Mouse (Mus musculus) thymus, adult 18-20 months (tissue): ENCODE results near the gene Grik3.

Experiments used
- DNase-seq, 2 experiments: peaks; one replicate each; pipeline ENCODE4 v3.0.0; 2022; ENCODE audit warnings: mixed read lengths in 2 of 2

Grik3 gene

DNA sequence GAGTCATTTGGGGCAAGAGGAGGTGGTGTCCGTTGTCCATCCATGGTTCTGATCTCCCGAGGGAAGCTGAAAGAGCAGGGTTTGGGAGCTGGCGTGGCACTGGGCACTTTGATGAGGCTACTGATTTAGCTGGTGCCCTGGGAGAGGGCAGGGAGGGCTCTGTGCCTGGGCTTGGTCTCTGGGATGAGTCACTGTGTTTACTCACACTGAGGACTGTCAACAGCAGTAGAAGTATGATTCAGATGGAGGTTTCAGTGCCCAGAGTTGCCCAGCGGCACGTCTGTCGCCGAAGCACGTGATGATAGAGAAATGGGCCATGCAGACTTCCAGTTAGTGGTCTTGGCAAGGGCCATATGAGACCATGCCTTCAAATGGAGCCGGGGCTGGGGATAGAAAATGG is 63.3 kb downstream of the Grik3 start:
- no peak for DNase-seq

DNA sequence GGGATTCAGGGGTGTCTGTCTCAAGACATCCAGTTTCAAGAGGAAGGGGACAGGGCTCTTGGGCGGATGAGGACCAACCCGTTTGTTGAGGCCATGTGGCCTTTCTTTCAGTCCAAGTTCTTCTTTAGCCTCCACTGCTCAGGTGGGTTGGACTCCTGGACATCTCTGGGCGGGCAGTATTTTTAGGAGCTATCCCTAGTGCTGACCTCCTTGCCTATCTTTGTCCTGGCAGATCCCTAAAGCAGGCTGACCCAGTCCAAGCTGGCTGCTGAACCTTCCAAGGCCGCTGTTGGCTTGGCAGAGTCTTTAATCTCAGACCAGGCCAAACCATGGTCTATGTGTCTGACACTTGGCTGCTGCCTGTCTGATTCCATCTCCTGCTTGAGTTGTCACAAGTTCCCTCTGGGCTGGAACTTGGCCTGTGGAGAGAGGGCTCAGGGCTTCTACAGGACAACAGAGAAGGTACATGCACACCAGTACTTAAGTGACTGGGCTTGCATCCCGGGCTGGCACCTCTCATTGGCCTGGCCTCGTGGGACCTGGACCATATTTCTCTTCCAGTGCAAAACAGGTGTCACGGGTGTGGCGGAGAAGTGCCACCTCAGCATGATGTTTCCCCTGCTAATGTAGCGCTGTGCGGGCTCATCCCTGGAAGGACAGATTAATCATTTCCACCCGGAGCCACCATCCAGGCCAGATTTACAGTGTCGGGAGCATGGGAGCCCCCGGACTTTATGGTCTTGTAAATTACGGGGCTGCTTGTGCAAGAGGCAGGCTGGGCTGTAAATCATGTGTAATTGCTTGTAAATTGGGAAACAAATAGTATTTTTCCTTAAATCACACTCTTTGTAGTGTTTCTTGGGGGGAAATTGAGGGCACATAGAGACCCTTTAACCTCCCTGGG is 66.2 kb downstream of the Grik3 start:
- no peak for DNase-seq

DNA sequence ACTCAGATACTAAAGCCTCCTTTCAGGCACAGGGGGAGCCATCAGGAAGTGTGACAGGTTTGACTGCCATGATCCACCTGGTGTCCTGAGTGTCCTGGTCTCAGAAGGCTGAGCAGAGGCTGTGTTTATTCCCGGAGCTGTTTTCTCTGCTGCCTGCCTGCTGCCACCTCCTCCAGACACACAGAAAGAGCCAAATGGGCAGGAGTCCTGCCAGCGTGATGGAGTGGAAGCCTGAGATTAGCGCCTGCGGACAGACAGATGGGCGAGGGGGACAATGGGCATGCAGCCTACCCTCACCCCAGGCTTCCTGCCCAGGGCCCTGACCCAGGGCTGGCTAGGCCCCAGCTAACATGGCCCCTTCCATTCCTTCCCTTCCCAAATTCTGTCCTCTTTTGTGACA is 69.1 kb downstream of the Grik3 start:
- no peak for DNase-seq

DNA sequence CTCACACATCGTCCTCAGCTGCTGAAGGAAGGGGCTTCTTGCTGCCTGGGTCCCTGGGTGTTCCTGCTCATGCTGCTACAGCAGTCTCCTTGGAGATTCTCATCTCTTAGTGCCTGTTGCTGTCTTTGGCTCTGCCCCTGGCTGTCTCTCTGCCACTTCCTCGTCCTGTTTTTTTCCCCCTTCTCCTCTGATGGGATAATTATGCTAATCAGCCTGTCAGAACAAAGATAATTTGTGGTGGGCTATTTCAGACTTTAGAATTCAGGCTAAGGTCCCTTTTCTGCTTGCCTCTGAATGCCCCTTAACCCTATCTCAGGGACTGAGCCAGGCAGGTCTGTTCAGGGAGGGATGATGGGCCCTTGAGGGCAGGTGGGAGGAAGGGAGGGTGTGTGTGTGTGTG is 70.3 kb downstream of the Grik3 start:
- no peak for DNase-seq

DNA sequence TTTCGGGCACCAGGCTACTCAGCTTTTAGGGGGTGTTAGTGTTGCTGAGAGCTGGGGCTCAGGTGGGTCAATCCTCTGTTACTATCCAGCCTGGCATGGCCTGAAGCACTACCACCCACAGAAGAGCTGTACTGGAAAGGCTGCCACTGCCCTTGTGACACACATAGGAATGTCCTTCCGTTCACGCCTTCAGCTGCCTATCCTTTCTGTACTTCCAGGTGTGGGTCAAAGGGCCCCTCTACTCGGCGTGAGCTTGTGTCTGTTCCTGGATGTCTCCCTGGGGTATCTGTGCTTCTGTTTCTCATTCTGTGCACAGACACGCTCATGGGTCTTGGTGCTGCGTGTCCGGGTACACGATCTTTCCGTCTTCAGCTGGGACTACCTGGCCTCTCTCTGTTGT is 73.1 kb downstream of the Grik3 start:
- no peak for DNase-seq

DNA sequence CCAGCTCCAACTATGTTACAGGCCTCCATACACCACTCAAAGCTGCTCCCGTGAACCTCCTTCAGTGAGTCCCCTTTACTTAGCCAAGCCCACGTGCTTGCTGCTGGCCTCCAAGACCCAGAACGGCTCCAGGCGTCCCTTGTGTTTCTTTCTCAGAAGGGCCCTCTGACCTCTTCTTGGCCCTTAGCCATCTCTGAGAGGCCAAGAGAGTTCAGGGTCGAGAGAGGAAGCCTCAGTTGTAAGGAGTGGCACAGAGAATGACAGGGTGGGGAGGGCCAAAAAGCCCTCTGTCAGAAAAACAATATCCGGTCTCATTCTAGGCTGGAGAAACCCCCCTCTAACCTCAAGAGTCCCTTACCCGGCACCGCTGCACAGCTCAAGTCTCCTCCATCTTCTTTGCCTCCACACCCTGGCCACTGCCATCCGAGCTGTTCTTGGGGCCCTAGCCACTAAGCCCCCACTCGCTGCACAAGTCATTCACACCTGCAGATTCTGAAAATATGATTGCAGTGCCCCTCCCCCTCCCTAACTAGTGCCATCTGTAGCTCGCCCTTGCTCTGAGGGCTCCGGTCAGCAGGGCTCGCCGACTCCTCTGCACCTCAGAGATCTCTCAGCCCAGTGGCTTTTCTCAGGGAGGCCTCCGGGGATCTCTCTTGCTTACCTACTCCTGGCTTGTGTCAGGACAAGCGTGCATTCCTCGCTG is 73.7 kb downstream of the Grik3 start:
- no peak for DNase-seq

DNA sequence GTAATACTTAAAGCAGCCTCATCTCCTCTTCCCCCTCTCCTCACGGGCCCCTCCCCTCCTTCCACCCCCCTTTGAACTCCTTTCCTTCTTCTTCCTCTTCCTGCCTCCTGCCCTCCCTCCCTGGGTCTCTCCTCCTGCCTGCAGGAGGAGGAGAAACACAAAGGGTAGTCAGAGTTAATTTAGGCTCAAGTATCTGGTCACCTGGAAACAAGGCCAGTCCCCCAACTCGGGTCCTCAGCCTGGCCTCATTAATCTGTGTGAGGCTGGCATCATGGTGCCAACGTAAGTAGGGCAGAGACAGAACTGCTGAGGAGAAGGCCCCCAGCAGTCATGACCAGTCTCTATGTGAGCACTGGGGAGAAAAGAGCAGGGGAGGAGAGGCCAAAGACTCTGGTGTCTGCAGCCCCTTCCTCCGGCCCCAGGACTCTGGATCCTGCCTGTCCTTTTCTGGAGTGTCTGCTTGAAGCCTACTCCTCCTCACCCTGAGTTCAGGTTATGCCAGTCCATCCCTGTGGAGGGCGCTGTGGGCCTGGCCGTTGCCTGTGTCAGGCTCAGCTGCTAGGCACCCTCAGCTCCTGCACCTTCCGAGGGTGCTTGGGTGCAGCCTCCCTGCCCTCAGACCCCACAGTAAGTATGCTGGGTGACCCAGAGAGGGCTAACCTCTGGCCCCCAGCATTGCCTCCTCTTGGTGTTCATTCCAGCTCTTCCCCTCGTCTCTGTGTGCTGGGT is 75.4 kb downstream of the Grik3 start:
- no peak for DNase-seq

DNA sequence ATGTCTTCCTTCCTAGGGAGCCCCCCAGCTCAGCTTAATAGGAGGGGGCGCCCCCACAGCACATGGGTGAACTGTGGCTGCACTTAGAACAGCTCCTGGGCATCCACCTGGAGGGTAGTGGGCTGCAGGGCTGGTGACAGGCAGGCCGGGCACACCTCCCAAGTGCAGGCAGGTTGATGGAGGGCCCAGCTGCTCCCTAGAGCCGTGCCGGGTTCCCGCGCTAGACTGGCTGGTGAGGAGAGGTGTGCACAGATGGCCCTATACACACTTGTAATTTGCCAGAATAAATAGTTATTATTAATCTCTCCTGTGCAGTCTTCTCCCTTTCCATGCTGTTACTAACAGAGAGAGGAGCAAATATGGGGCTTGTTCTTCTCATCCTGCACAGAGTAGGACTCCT is 77.7 kb downstream of the Grik3 start:
- DNase-seq = no peak

DNA sequence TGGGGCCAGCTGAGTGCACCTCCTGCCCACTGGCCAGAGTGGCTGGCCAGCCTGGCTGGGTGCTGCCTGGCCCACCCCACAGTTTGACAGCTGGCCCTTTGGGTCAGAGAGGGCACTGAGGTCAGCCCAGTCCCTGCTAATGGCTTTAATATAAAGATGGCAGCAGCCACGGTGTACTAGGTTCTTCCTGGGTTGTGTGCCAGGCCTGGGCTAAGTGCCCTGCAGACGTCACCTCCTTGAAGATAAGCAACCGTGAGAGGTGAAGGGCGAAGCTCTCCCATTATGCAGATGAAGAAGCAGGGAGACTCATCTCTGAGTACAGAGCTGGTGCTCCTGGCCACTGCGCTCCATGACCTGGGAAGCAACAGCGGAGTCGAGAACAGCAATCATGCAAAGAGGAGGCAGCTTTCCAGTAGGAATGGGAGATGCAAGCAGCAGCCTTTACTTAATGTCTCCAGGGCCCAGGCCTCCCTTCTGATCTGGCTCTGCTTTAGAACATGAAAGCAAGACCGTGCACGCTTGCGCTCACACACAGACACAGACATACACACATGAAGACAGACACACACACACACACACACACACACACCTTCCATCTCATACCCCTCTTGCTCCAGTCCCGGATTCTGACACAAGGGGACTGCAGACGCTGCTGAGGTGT is 81.3 kb downstream of the Grik3 start:
- no peak for DNase-seq

DNA sequence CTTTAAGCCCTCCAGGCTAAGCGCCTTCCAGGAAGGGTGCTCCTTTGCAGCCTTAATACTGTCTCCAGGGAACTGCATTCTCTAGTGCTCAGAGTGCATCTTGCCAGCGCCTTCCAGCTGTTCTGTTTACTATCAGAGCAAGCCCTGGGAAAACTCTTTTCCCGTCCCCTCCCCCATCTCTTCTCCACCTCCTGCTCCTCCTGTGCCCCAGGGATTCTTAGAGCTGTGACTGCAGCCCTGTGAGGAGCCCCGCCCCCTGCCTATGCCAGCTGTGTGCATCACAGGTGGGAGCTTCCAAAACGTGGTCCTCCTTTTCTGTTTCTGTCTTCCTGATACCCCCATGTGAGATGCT is 81.8 kb downstream of the Grik3 start:
- DNase-seq = no peak

DNA sequence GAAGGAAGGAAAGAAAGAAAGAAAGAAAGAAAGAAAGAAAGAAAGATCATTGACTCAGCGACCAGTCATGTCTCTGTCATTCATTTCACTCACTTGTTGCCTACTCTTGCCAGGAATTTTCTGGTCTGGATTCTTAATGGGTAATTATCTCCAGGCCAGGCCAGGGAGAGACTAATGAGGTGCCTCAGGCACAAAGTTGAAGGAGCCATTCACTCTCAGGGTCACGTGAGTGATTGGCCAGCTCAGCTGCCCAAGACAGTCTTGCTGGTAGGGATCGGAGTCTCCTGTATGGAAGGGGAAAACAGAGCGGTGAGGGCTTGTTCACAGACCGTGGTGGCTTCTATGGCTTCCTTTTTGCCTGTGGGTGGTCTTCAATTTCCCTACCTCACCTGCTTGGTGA is 82.5 kb downstream of the Grik3 start:
- no peak for DNase-seq

DNA sequence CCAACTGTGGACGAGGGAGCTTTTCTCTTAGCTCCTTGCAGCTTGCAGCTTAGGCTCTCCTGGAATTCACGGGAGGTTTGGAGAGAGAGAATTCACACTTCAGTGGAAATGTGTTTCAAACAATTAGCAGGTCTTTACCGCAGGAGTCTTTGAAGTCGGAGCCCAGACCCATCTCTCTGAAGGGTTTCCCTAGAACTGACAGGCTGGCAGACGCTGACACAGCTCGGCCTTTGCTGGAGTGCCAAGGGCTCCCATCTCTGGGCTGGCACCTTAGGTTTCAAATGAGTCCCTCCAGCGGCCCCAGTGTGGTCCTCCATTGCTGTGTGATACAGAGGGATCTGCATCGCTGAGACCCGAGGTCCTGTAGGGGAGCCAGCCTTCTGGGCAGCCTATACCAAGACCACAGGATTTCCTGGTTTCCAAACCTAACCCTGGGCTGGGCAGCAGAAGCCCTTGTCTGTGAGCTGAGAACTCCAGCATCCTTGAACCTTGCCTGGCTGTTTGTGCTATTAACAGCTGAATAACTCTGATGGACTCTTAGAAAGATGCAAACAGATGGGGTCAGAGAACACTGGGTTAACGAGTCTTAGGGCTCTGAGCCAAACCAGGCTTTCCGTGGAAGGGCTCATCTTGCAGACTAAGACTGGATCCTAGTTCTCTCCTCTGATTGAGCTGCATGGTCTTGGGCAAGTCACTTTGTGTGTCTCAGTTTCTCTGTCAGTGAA is 83.6 kb downstream of the Grik3 start:
- no peak for DNase-seq

DNA sequence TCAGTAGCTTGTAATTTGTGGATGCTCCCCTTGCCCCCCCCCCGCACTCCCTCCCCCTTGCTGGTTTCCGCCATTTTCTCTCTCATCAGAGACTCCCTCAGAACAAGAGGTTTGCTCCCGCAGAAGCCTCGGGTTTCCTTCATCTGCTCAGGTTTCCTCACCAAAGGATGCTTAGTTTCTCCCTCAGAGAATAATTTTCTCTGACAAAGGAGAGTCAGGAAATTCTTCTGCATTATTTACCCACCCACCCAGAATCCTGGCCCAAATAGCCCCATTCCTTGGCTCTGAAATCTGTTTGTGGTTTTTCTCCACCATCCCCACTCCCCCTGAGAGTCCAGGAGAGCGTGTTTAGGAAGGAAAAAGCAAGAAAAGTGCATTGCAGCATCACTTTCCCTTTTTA is 89.8 kb downstream of the Grik3 start:
- DNase-seq = no peak

DNA sequence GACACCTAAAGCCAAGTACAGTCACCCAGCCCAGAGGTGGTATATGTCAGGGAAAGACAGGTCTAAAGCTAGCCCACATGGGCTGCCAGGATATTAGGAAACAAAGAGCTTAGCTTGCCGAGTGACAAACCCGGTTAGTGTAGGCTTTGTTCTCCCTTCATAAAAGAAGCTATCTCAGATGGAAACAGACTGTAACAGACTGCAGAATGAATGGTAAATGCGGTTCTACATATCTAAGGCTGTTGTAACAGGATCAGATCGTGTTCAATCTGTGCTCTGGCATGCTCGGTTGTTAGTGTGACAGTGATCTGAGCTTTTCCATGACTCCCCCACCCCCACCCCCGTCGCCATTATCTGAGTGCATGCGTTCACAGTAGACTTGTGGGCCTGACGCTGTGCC is 92.8 kb downstream of the Grik3 start:
- no peak for DNase-seq

DNA sequence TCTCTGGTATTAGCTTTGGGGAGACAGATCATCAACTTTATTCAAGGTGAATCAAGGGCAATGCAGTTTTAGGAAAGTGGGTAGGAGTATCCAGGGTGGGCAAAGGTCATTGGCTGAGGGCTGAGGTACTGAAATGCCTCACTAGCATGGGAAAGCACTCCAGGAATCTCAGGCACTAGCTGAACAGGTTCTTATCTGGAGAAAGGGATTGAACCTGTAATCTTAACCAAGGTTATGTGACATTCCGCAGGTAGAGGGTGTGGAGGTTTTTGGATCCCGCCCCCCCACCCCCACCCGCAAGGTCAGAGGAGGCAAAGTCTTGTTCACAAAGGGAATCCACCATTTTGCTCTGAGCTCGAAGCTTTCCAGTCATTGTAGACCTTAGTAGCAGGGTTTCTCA is 93.4 kb downstream of the Grik3 start:
- no peak for DNase-seq

DNA sequence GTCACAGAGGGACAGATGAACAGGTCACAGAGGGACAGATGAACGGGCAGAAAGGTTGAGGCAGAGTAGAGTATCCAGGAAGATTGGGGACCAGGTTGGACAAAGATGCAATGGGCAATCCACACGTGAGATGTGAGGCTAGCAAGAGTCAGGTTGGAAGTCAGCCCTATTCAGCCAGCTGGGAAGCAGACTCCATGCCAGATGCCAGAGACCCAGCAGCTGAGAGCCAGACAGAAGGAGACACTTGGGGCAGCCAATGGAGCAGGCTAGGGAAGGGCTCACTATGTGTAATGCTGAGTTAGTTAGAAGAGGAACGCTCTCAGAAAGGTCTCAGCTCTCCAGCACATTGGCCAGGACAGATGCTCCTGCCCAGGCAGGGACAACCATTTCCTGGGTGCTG is 94.2 kb downstream of the Grik3 start:
- no peak for DNase-seq

DNA sequence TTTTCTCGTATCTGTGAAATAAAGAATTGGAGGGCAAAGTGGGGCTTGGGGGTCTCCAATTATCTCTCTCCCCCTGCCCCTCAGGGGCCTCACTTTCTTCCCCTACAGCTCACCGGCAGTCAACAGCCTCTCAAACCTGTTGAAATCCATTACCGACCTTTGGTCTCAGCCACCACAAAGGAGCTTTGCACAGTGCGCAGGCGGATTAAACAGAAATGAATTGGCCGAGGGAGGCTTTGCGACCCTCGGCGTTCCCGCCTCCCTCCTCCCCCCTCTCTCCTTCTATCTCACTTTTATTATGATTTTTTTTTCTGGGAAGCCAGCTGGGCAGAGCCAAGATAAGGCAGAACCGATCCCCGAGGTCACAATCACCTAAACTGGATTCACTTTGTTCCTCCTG is 97.1 kb downstream of the Grik3 start:
- DNase-seq = no peak

DNA sequence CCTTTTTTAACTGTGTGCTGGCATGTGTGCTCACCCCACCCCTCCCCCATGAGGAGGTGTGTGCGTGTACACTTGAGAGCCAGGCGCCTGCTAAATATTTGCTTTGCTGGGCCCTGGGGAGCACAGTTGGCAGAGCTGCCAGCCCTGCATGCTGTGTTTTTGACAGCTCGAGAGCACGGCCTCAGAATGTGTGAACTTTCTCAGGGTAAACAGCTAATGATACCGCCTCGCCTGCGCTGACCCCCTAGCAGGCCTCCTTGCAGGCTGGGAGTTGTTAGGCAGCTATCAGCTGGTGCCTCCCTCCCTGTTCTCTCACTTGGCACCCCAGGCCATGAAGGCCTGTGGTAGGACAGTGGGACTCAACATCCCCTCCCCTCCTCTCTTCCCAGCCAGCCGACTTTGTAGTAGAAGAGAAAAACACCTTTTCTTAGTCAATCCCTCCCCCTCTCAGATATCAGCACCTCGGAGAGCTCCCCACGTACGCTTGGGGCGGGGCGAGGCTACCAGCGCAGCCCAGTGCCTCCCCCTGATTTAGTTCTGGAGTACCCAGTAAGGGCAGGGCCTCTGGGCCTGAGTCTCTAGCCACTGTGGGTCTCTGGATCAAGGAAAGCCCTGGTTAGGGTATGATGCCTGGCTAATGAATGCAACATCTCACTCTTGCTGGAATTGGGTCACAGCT is 99.9 kb downstream of the Grik3 start:
- no peak for DNase-seq

DNA sequence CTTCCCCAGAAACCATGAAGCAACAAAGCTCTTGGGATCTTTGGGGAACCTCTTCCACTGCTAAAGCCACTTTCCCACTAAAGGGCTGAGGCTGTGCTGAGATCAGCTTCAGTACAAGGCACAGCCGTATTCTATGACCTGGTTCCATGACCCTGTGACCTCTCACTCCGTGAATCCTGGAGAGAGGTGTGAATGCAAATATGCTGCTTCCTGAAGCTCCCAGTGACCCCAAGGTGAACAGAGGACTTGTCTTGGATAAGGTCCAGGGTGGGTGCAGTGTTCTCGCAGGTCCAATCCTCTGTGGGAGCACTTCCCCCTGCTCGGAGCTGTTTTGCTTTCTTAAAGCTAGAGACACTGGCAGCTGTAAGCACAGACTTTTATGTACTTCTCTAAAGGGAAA is 102.2 kb downstream of the Grik3 start:
- DNase-seq = no peak

DNA sequence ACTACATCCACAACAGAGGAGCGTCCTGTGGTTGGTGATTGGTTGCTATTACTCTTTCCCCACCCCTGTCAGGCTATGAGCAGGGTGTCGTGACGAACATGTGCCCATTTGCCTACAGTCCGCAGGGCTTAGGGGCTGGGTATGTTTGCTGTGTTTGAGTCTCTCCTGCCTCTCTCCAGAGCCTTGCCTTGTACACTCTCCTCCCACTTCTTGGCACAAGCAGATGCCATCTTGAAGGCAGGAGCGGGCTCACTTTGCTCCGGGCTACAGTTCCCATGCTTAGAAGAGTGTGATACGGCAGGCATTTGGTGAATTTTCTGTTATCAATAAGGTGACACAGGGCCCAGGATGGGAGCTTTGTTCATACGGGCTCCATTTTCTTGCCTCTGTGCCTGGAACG is 104.5 kb downstream of the Grik3 start:
- no peak for DNase-seq

DNA sequence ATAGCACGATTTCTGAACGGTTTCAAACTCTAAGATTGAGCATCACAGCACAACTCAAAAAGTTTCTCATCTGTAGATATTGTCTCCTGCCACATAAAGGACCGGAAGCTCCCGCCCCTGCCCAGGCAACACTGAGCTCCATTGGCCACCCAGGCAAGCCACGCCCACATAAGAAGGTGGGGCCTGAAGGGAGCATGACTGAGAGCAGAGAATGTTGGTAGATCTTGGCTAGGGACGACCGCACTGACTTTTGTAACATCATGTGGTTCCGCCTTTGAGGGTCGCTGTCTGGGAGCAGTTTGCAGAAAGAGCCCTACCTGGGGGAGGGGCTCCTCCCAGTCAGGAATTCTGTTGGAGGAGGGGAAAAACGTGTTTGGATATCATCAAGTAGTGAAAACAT is 108.2 kb downstream of the Grik3 start:
- no peak for DNase-seq

DNA sequence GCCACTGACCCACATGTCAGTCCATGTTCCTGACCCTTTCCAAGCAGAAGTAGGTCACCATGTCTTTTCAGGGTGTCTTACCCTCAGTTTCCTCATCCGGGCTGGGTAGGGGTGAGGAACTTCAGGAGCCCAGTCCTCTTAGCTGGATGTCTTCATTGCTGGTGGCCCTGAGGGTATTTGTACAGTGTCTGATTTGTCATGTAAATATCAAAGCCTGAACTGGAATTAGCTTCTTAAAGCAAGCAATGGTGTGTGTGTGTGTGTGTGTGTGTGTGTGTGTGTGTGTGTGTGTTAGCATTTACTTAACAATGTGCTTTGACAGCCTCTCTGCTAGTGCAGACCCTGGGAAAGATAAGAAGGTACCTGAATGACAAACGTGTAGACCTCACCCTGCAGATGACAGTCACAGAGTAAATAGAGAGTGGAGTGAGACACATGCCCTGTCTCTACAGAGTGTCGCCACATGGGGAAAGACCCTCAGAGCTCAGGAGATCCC is 109.1 kb downstream of the Grik3 start:
- DNase-seq = no peak
